Mouse (Mus musculus) ovary, postnatal 36 days (tissue): ENCODE data around the gene Npepps.

Experiments used
- DNase-seq: peaks from one replicate; pipeline ENCODE4 v3.0.0; 2022; ENCODE audit warnings: low spot score, mixed read lengths

Npepps gene

GRCm38 (mm10) chr11:97185704-97186614 lies 94.5 kb downstream of the Npepps start:
- DNase-seq, result no peak

- no peak for DNase-seq
These were observed 95.6 kb downstream of the Npepps start for GRCm38 (mm10) chr11:97184875-97185274.

GRCm38 (mm10) chr11:97182446-97182845 lies 98.0 kb downstream of the Npepps start:
- DNase-seq, result no peak

- no peak for DNase-seq
These were observed 99.4 kb downstream of the Npepps start for GRCm38 (mm10) chr11:97181061-97181460.

- no peak for DNase-seq
These were observed 102.2 kb downstream of the Npepps start for GRCm38 (mm10) chr11:97178198-97178597.

GRCm38 (mm10) chr11:97176851-97177250 lies 103.6 kb downstream of the Npepps start:
- DNase-seq, result no peak

- no peak for DNase-seq
These were observed 104.9 kb downstream of the Npepps start for GRCm38 (mm10) chr11:97175499-97175898.

- DNase-seq, result no peak
These were observed 120.1 kb downstream of the Npepps start for GRCm38 (mm10) chr11:97160341-97160740.

GRCm38 (mm10) chr11:97156999-97157398 lies 123.4 kb downstream of the Npepps start:
- no peak for DNase-seq
